Mouse (Mus musculus) forebrain, embryonic 16.5 days (tissue): ENCODE measurements at regions not wholly inside any gene's neighbourhood (a gene's known extent, or its start where the extent isn't known, plus 50 kb on each side); places are given as distances from the start of the nearest gene placed in this dataset.

Experiments
- ATAC-seq: fragments of 200-750 bp; cut with Nextera tagmentation; 2 replicates; pipeline ENCODE4 v1.8.0; 2017; ENCODE audit warnings: mild to moderate bottlenecking, moderate library complexity
- H3K27ac ChIP-seq: fragments of 300-500 bp; sonication (generic); 2 replicates; pipeline ENCODE4 v1.5.1; 2014; ENCODE audit warnings: low read length, control low read depth
- H3K27me3 ChIP-seq: fragments of 300-500 bp; sonication (generic); replicated peaks from 2 replicates; pipeline ENCODE4 v1.6.1; 2014; ENCODE audit warnings: low read length; ENCODE audit not compliant: control insufficient read depth, insufficient read depth
- H3K36me3 ChIP-seq: fragments of 300-500 bp; sonication (generic); 2 replicates; pipeline ENCODE4 v1.6.1; 2014; ENCODE audit not compliant: control insufficient read depth, insufficient read depth
- H3K4me1 ChIP-seq: fragments of 300-500 bp; sonication (generic); replicated peaks from 2 replicates; pipeline ENCODE4 v1.6.1; 2014; ENCODE audit warnings: low read length; ENCODE audit not compliant: control insufficient read depth, insufficient read depth
- H3K4me2 ChIP-seq: fragments of 300-500 bp; sonication (generic); 2 replicates; pipeline ENCODE4 v1.6.1; 2014; ENCODE audit warnings: mild to moderate bottlenecking, low read length, control low read depth
- H3K4me3 ChIP-seq: fragments of 300-500 bp; sonication (generic); replicated peaks from 2 replicates; pipeline ENCODE4 v1.5.1; 2014; ENCODE audit warnings: mild to moderate bottlenecking, low read length, control low read depth
- H3K9ac ChIP-seq: fragments of 300-500 bp; sonication (generic); replicated peaks from 2 replicates; pipeline ENCODE4 v1.6.1; 2014; ENCODE audit warnings: low read depth, low read length, control low read depth
- H3K9me3 ChIP-seq: fragments of 300-500 bp; sonication (generic); 2 replicates; pipeline ENCODE4 v1.6.1; 2016; ENCODE audit warnings: low read length; ENCODE audit not compliant: control insufficient read depth
- WGBS: fragments of 180-500 bp; shearing (Covaris S2); extraction: QIAGEN DNeasy Blood & Tissue Kit; methylation state at CpG from one replicate; pipeline ENCODE4 v1.1.7; 2014; 5-methylcytosine and 5-hydroxymethylcytosine counted together

- WGBS, result 74% methylated on average over 2 of the region's 2 CpGs
Measured at GRCm38 (mm10) chr3:147153998-147154397, 301.8 kb downstream of the Ttll7 start.

GRCm38 (mm10) chr3:147163126-147163525 lies 311.0 kb downstream of the Ttll7 start:
- Histone ChIP-seq H3K9ac (no peak overlapping the region), H3K4me1 (peaks cover 14% of the 10 kb centered on the region), H3K4me3 (no peak overlapping the region), H3K27me3 (no peaks in the 10 kb centered on the region), H3K9me3 (no peaks in the 10 kb centered on the region), H3K27ac (no peak overlapping the region), H3K4me2 (no peak overlapping the region), H3K36me3 (no peaks in the 10 kb centered on the region)
- no peak for ATAC-seq
- WGBS, result 58% methylated on average over 10 of the region's 10 CpGs

More at GRCm38 (mm10) chr3:147153998-147154397, 301.8 kb downstream of the Ttll7 start:
- ATAC-seq, result no peak
- Histone ChIP-seq H3K9me3 (no peaks in the 10 kb centered on the region), H3K27ac (no peak overlapping the region), H3K27me3 (no peaks in the 10 kb centered on the region), H3K9ac (no peak overlapping the region), H3K4me2 (no peak overlapping the region), H3K4me3 (no peak overlapping the region), H3K36me3 (no peaks in the 10 kb centered on the region), H3K4me1 (no peaks in the 10 kb centered on the region)

GRCm38 (mm10) chr3:147163540-147163939 lies 311.4 kb downstream of the Ttll7 start:
- no peak overlapping the region for H3K4me3 ChIP-seq
- no peaks in the 10 kb centered on the region for H3K9me3 ChIP-seq
- H3K4me2 ChIP-seq, result no peak overlapping the region
- 79% methylated on average over 5 of the region's 5 CpGs for WGBS
- no peaks in the 10 kb centered on the region for H3K36me3 ChIP-seq
- no peak overlapping the region for H3K27ac ChIP-seq
- no peak overlapping the region for H3K9ac ChIP-seq
- ATAC-seq, result no peak
- H3K27me3 ChIP-seq, result no peaks in the 10 kb centered on the region
- H3K4me1 ChIP-seq, result peaks cover 14% of the 10 kb centered on the region

GRCm38 (mm10) chr3:147164931-147165330 lies 312.8 kb downstream of the Ttll7 start:
- no peak for ATAC-seq
- no peaks in the 10 kb centered on the region for H3K36me3 ChIP-seq
- peaks cover 14% of the 10 kb centered on the region for H3K4me1 ChIP-seq
- H3K9me3 ChIP-seq, result no peaks in the 10 kb centered on the region
- H3K9ac ChIP-seq, result no peak overlapping the region
- WGBS, result 91% methylated on average over 6 of the region's 6 CpGs
- no peak overlapping the region for H3K4me2 ChIP-seq
- no peak overlapping the region for H3K27ac ChIP-seq
- H3K27me3 ChIP-seq, result no peaks in the 10 kb centered on the region
- H3K4me3 ChIP-seq, result no peak overlapping the region

- Histone ChIP-seq H3K36me3 (no peaks in the 10 kb centered on the region), H3K4me3 (no peak overlapping the region), H3K9me3 (no peaks in the 10 kb centered on the region), H3K4me1 (peaks cover 14% of the 10 kb centered on the region), H3K9ac (no peak overlapping the region), H3K27ac (no peak overlapping the region), H3K27me3 (no peaks in the 10 kb centered on the region), H3K4me2 (no peak overlapping the region)
- 19% methylated on average over 5 of the region's 5 CpGs for WGBS
- ATAC-seq, result peak; percentile 50; the same call in 1 of the 2 replicates
Measured at GRCm38 (mm10) chr3:147166555-147166954, 314.4 kb downstream of the Ttll7 start.

- no peak overlapping the region for H3K4me3 ChIP-seq
- H3K4me1 ChIP-seq, result 0 out of 2 replicates have a peak, but pooled peaks cover 4% of the 10 kb centered on the region
- no peaks in the 10 kb centered on the region for H3K27me3 ChIP-seq
- no peak overlapping the region for H3K9ac ChIP-seq
- 96% methylated on average over 2 of the region's 2 CpGs for WGBS
- H3K9me3 ChIP-seq, result no peaks in the 10 kb centered on the region
- H3K36me3 ChIP-seq, result no peaks in the 10 kb centered on the region
- no peak overlapping the region for H3K27ac ChIP-seq
- no peak overlapping the region for H3K4me2 ChIP-seq
- no peak for ATAC-seq
Measured at GRCm38 (mm10) chr3:147169215-147169614, 317.0 kb downstream of the Ttll7 start.

- H3K4me2 ChIP-seq, result no peak overlapping the region
- H3K9ac ChIP-seq, result no peak overlapping the region
- H3K4me1 ChIP-seq, result 0 out of 2 replicates have a peak, but pooled peaks cover 4% of the 10 kb centered on the region
- no peak for ATAC-seq
- no peak overlapping the region for H3K4me3 ChIP-seq
- no peaks in the 10 kb centered on the region for H3K9me3 ChIP-seq
- no peak overlapping the region for H3K27ac ChIP-seq
- H3K27me3 ChIP-seq, result no peaks in the 10 kb centered on the region
- H3K36me3 ChIP-seq, result no peaks in the 10 kb centered on the region
- 55% methylated on average over 2 of the region's 2 CpGs for WGBS
Measured at GRCm38 (mm10) chr3:147170106-147170505, 317.9 kb downstream of the Ttll7 start.

- no peak overlapping the region for H3K9ac ChIP-seq
- H3K9me3 ChIP-seq, result no peaks in the 10 kb centered on the region
- WGBS, result 81% methylated on average over 6 of the region's 6 CpGs
- peaks cover 26% of the 10 kb centered on the region for H3K4me1 ChIP-seq
- H3K4me2 ChIP-seq, result no peak overlapping the region
- ATAC-seq, result no peak
- H3K27me3 ChIP-seq, result no peaks in the 10 kb centered on the region
- no peak overlapping the region for H3K27ac ChIP-seq
- no peaks in the 10 kb centered on the region for H3K36me3 ChIP-seq
- H3K4me3 ChIP-seq, result no peak overlapping the region
Measured at GRCm38 (mm10) chr3:147178746-147179145, 326.6 kb downstream of the Ttll7 start.

- no peak overlapping the region for H3K9ac ChIP-seq
- 59% methylated on average over 4 of the region's 4 CpGs for WGBS
- H3K27ac ChIP-seq, result peak overlapping the region; percentile 51
Measured at GRCm38 (mm10) chr3:147180711-147181110, 328.5 kb downstream of the Ttll7 start.

More at GRCm38 (mm10) chr3:147180711-147181110, 328.5 kb downstream of the Ttll7 start:
- no peak overlapping the region for H3K4me3 ChIP-seq
- no peaks in the 10 kb centered on the region for H3K9me3 ChIP-seq
- H3K4me2 ChIP-seq, result no peak overlapping the region
- no peak for ATAC-seq
- H3K4me1 ChIP-seq, result peaks cover 28% of the 10 kb centered on the region
- H3K36me3 ChIP-seq, result no peaks in the 10 kb centered on the region
- H3K27me3 ChIP-seq, result no peaks in the 10 kb centered on the region
